Mouse (Mus musculus) ES-Bruce4 (cell line): Measurements from ENCODE around the gene Homer3. TPM values are rescaled to one million over a fixed set of nuclear protein-coding genes. Genes with fewer than 3 reads are reported as not detected.

Experiments used
- H3K27ac ChIP-seq: 2 replicates; pipeline ENCODE4 v1.5.1; 2012; ENCODE audit warnings: low read length, inconsistent platforms; ENCODE audit not compliant: insufficient read depth
- H3K27me3 ChIP-seq: 2 replicates; pipeline ENCODE4 v1.6.1; 2012; ENCODE audit warnings: mild to moderate bottlenecking, low read length, inconsistent platforms; ENCODE audit not compliant: control insufficient read depth, poor library complexity, insufficient read depth, severe bottlenecking
- H3K36me3 ChIP-seq: 2 replicates; pipeline ENCODE4 v1.6.1; 2012; ENCODE audit warnings: inconsistent platforms, mild to moderate bottlenecking, low read length, moderate library complexity; ENCODE audit not compliant: control insufficient read depth, poor library complexity, insufficient read depth, severe bottlenecking
- H3K4me1 ChIP-seq: one replicate; pipeline ENCODE4 v1.8.1; 2011; ENCODE audit warnings: low read length; ENCODE audit not compliant: control insufficient read depth, insufficient read depth
- H3K4me3 ChIP-seq: 2 replicates; pipeline ENCODE4 v1.5.1; 2011; ENCODE audit warnings: low read depth, mild to moderate bottlenecking, low read length
- H3K9ac ChIP-seq: 2 replicates; pipeline ENCODE4 v1.6.1; 2012; ENCODE audit warnings: low read depth, mild to moderate bottlenecking, inconsistent platforms; ENCODE audit not compliant: poor library complexity, severe bottlenecking
- H3K9me3 ChIP-seq: replicated peaks from 2 replicates; pipeline ENCODE4 v1.6.1; 2012; ENCODE audit warnings: mild to moderate bottlenecking, low read length, inconsistent platforms; ENCODE audit not compliant: control insufficient read depth, poor library complexity, insufficient read depth, severe bottlenecking
- CTCF ChIP-seq: IDR thresholded peaks from one replicate; pipeline ENCODE4 v1.8.1; 2011; ENCODE audit warnings: low read depth, low read length
- EP300 ChIP-seq: IDR thresholded peaks from 2 replicates; pipeline ENCODE4 v1.6.1; 2011; ENCODE audit warnings: low read depth, low read length; ENCODE audit not compliant: insufficient read depth
- POLR2A ChIP-seq: IDR thresholded peaks from one replicate; pipeline ENCODE4 v1.8.1; 2011; ENCODE audit warnings: low read length; ENCODE audit not compliant: insufficient read depth
- polyA plus RNA-seq: library from polyadenylated mRNA; stranded (reverse); fragments of >200 nt; gene quantifications from 2 replicates; pipeline ENCODE4 v1.2.4, GENCODE M21; 2011; ENCODE audit warnings: low read depth; ENCODE audit not compliant: missing spikeins, insufficient read depth, insufficient read length

The Homer3 gene
- polyA plus RNA-seq, 1 experiment, result 37.9 TPM

DNA sequence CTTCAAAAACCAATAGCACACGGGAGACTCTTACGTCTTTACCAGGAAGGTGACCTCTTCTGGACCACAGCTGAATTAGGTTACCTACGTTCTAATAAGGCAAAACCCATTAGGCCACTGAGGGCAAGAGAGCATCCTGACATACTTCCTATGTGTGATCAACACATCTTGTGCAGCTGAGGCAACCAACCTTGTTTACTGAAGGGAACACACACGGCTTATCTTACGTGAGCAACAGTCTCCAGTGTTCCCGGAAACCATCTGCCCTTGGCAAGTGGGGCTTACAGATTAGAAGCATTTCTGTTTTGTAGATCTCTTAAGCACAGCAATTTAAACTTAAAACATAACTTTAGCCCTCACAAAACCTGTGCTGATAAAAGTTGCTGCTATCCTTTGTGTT, 44.9 kb downstream of the Homer3 start:
- Histone ChIP-seq H3K9me3 (no peaks in the 10 kb centered on the region), H3K27me3 (no peaks in the 10 kb centered on the region), H3K4me1 (peaks cover 2% of the 10 kb centered on the region), H3K9ac (no peak overlapping the region), H3K36me3 (no peaks in the 10 kb centered on the region), H3K4me3 (no peak overlapping the region), H3K27ac (no peak overlapping the region)
- TF ChIP-seq CTCF (no peak), EP300 (no peak), POLR2A (no peak)

GRCm38 (mm10) chr8:70329124-70329834, 46.7 kb downstream of the Homer3 start, which contains the start of gene Gdf1:
TSS of gene Gdf1 (plus strand) at chr8:70329817.
- TF ChIP-seq POLR2A (no peak), CTCF (no peak), EP300 (no peak)
- H3K4me3 ChIP-seq, result peak within 1 kb of the TSS; percentile 32
- peaks cover 2% of the 10 kb centered on the region for H3K4me1 ChIP-seq
- no peak within 1 kb of the TSS for H3K27ac ChIP-seq
- peaks cover 14% of the 10 kb centered on the region for H3K36me3 ChIP-seq
- H3K9me3 ChIP-seq, result no peaks in the 10 kb centered on the region
- H3K27me3 ChIP-seq, result no peaks in the 10 kb centered on the region
- peak within 1 kb of the TSS; percentile 55 for H3K9ac ChIP-seq

- TF ChIP-seq EP300 (0 out of 2 replicates have a peak, but pooled peaks have one; percentile 12), CTCF (no peak)
Observed at GRCm38 (mm10) chr8:70329835-70330740, 47.5 kb downstream of the Homer3 start.

DNA sequence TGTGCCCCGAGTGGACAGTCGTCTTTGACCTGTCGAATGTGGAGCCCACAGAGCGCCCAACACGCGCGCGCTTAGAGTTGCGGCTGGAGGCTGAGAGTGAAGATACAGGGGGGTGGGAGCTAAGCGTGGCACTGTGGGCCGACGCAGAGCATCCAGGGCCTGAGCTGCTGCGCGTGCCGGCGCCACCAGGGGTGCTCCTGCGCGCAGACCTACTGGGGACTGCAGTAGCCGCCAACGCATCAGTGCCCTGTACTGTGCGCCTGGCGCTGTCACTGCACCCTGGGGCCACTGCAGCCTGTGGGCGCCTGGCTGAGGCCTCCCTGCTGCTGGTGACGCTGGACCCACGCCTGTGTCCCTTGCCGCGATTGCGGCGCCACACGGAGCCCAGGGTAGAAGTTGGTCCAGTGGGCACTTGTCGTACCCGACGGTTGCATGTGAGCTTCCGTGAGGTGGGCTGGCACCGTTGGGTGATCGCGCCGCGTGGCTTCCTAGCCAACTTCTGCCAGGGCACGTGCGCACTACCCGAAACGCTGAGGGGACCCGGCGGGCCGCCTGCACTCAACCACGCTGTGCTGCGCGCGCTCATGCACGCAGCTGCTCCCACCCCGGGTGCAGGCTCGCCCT, 48.2 kb downstream of the Homer3 start:
- H3K9ac ChIP-seq, result peak overlapping the region; percentile 55
- TF ChIP-seq POLR2A (no peak), CTCF (peak; percentile 33), EP300 (no peak)
- H3K27me3 ChIP-seq, result no peaks in the 10 kb centered on the region
- peaks cover 2% of the 10 kb centered on the region for H3K4me1 ChIP-seq
- peaks cover 29% of the 10 kb centered on the region for H3K36me3 ChIP-seq
- no peak overlapping the region for H3K27ac ChIP-seq
- no peaks in the 10 kb centered on the region for H3K9me3 ChIP-seq
- H3K4me3 ChIP-seq, result peak overlapping the region; percentile 32

More at GRCm38 (mm10) chr8:70329835-70330740, 47.5 kb downstream of the Homer3 start:
- Histone ChIP-seq H3K9me3 (no peaks in the 10 kb centered on the region), H3K27ac (no peak overlapping the region), H3K36me3 (peaks cover 22% of the 10 kb centered on the region), H3K27me3 (no peaks in the 10 kb centered on the region), H3K4me3 (peak overlapping the region; percentile 32), H3K9ac (peak overlapping the region; percentile 55), H3K4me1 (peaks cover 2% of the 10 kb centered on the region)

- Histone ChIP-seq H3K27me3 (no peaks in the 10 kb centered on the region), H3K9me3 (no peaks in the 10 kb centered on the region), H3K4me1 (peaks cover 2% of the 10 kb centered on the region), H3K27ac (no peak overlapping the region), H3K9ac (peak overlapping the region; percentile 38), H3K36me3 (peaks cover 36% of the 10 kb centered on the region), H3K4me3 (peak overlapping the region; percentile 32)
- no peak for TF ChIP-seq POLR2A
- no peak for TF ChIP-seq EP300
- TF ChIP-seq CTCF, result no peak
Observed at GRCm38 (mm10) chr8:70331526-70331925, 48.9 kb downstream of the Homer3 start.
